Mouse (Mus musculus) stomach, postnatal 0 days (tissue): ENCODE data around the gene Sfta2.

Source experiments
- CTCF ChIP-seq: IDR thresholded peaks from 2 replicates; pipeline ENCODE4 v1.5.1; 2016; ENCODE audit warnings: antibody characterized with exemption, low read depth, mild to moderate bottlenecking, moderate library complexity
- EP300 ChIP-seq: optimal IDR thresholded peaks from 2 replicates; pipeline ENCODE3; 2016; ENCODE audit warnings: antibody characterized with exemption

GRCm38 (mm10) chr17:35685061-35685460 lies 83.7 kb downstream of the Sfta2 start:
- TF ChIP-seq CTCF, result no peak
- TF ChIP-seq EP300, result no peak
